Mouse (Mus musculus) megakaryocyte, embryonic 14.5 days (primary cell): ENCODE data around the gene Hpcal1.

ENCODE experiments used
- FLI1 ChIP-seq: IDR thresholded peaks from 2 replicates; pipeline ENCODE4 v1.6.1; 2012; ENCODE audit warnings: low read length, inconsistent platforms, mixed read lengths
- GATA1 ChIP-seq: IDR thresholded peaks from 3 replicates; pipeline ENCODE4 v1.6.1; 2012; ENCODE audit warnings: mixed read lengths, low read length, inconsistent platforms, borderline replicate concordance

DNA sequence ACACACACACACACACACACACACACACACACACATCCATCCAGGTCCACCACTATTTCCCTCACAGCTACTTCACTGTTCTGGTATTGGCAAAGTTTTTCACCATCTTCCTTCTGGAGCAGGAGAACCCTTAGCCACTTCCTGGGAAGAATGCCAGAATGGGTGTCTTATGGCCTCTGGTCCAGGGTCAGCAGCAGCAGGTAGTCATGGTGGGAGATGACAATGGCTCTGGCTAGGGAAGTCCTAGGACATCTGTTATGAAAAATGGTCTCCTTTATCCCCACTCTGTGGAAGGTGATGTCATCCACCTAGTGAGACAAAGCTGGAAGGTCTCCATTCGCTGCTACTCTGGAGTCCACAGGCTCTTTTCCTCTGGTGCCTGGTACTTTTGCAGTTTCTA is 64.1 kb downstream of the Hpcal1 start:
- no peak for TF ChIP-seq GATA1
- TF ChIP-seq FLI1: no peak
